Mouse (Mus musculus): ENCODE data around the gene Cenph.

DNA sequence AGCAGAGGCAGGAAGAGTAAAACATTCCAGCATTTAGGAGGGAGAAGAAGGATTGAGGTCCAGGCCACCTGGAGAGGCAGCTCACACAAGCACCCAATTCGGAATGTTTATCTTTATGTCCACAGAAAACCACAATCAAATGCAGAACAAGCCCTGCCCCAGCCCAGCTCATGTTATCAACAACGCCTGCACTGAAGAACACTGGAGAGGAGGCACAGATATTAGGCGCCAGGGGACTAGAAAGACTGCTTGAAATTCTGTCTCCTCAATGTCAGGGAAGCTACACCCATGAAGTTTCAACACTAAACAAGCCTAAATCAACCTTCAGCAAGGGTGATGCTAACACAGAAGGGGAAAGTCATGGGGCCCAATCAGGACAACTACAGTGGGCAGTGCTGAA lies 1.8 kb upstream of the Cenph start:
- no peak for TF ChIP-seq CTCF (conservative IDR thresholded peaks at IDR 0.05; ENCODE audit: insufficient read depth, insufficient read length, low read depth, low read length)
- no peak for TF ChIP-seq POLR2A (IDR thresholded peaks at IDR 0.05; ENCODE audit: low read depth, low read length)
